Mouse (Mus musculus) forebrain, postnatal 0 days (tissue): Measurements from ENCODE around the gene Trp53bp2. TPM values are rescaled to one million over a fixed set of nuclear protein-coding genes. Genes with fewer than 3 reads are reported as not detected.

Source experiments
- ATAC-seq: fragments of 200-750 bp; cut with Nextera tagmentation; 2 replicates; pipeline ENCODE4 v1.8.0; 2017; ENCODE audit warnings: mild to moderate bottlenecking, moderate library complexity
- DNase-seq: peaks from one replicate; pipeline ENCODE4 v3.0.0-alpha.2; 2015
- H3K27ac ChIP-seq: fragments of 300-500 bp; sonication (generic); 2 replicates; pipeline ENCODE4 v1.5.1; 2014; ENCODE audit warnings: low read depth, mild to moderate bottlenecking, antibody characterized with exemption, low read length, moderate library complexity, mixed read lengths
- H3K27me3 ChIP-seq: fragments of 300-500 bp; sonication (generic); 2 replicates; pipeline ENCODE4 v1.6.1; 2014; ENCODE audit warnings: mild to moderate bottlenecking, low read length, mixed read lengths; ENCODE audit not compliant: insufficient read depth
- H3K36me3 ChIP-seq: fragments of 300-500 bp; sonication (generic); 2 replicates; pipeline ENCODE4 v1.6.1; 2014; ENCODE audit warnings: mild to moderate bottlenecking, moderate library complexity; ENCODE audit not compliant: insufficient read depth
- H3K4me1 ChIP-seq: fragments of 300-500 bp; sonication (generic); 2 replicates; pipeline ENCODE4 v1.6.1; 2014; ENCODE audit warnings: antibody characterized with exemption; ENCODE audit not compliant: insufficient read depth
- H3K4me2 ChIP-seq: fragments of 300-500 bp; sonication (generic); 2 replicates; pipeline ENCODE4 v1.6.1; 2014; ENCODE audit warnings: low read depth, mild to moderate bottlenecking, moderate library complexity
- H3K4me3 ChIP-seq: fragments of 300-500 bp; sonication (generic); 2 replicates; pipeline ENCODE4 v1.5.1; 2014; ENCODE audit warnings: low read depth, low read length, mixed read lengths
- H3K9ac ChIP-seq: fragments of 300-500 bp; sonication (generic); 2 replicates; pipeline ENCODE4 v1.6.1; 2014; ENCODE audit warnings: mild to moderate bottlenecking
- H3K9me3 ChIP-seq: fragments of 300-500 bp; sonication (generic); 2 replicates; pipeline ENCODE4 v1.6.1; 2016; ENCODE audit warnings: low read length
- CTCF ChIP-seq: sonication (generic); IDR thresholded peaks from 2 replicates; pipeline ENCODE4 v1.5.1; 2016; ENCODE audit warnings: antibody characterized with exemption, control low read depth, low read depth
- WGBS: fragments of 180-500 bp; shearing (Covaris S2); extraction: QIAGEN DNeasy Blood & Tissue Kit; methylation state at CpG from one replicate; pipeline ENCODE4 v1.1.7; 2014; 5-methylcytosine and 5-hydroxymethylcytosine counted together
- polyA plus RNA-seq: library from polyadenylated mRNA; unstranded; fragments of >200 nt; fragmentation: Nextera tagmentation; extraction: Ambion mirVana; gene quantifications from 2 replicates; pipeline ENCODE4 v1.2.1, GENCODE M21; 2015
- total RNA-seq: library from RNA; depleted of rRNA; stranded (reverse); fragments of >200 nt; gene quantifications from 2 replicates; pipeline ENCODE4 v1.2.3, GENCODE M21; 2014; rRNA removed

Gene Trp53bp2
- total and polyA plus RNA-seq, 2 experiments from 2014 or later = 13.7 to 27.3 TPM

DNA sequence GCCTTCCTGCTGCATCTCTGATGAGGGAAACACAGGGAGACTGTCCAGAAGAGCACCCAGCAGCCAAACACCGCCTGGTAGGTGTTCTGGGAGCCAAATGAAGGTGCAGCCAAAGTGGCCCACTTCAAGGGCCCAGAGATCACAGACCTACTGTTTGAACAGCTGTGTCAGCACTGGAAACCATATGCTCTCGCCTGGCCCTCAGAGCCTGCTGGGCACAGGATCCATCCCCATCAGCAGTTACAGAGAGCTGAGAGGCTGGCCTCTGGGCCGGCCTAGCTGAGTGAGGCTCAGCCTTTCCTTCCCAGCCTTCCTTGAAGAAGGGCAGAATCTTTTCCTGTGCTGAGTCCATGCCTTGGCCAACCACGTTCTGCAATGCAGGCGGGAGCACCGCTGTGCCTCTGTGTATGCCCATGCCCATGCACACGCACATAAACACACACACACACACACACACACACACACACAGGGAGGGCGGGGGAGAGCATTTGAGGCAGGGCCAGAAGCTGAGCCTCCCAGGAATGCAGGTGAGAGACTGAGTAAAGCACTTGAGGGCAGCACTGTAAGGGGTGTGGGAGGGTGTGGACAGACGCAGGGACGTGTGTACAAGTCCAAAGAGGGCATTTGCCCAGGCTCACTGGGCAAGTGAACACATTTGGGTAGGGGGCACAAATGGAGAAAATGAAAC is 100.3 kb downstream of the Trp53bp2 start:
- H3K9ac ChIP-seq = no peak overlapping the region
- H3K9me3 ChIP-seq = no peaks in the 10 kb centered on the region
- H3K4me2 ChIP-seq = no peak overlapping the region
- peaks cover 40% of the 10 kb centered on the region for H3K36me3 ChIP-seq
- no peak for TF ChIP-seq CTCF
- H3K4me3 ChIP-seq = no peak overlapping the region
- DNase-seq (no peak), ATAC-seq (no peak)
- no peaks in the 10 kb centered on the region for H3K27me3 ChIP-seq
- H3K4me1 ChIP-seq = no peaks in the 10 kb centered on the region
- no peak overlapping the region for H3K27ac ChIP-seq
- WGBS = 82% methylated on average over 10 of the region's 10 CpGs

GRCm38 (mm10) chr1:182511073-182511472 is 102.1 kb downstream of the Trp53bp2 start:
- peaks cover 34% of the 10 kb centered on the region for H3K36me3 ChIP-seq
- H3K4me2 ChIP-seq = no peak overlapping the region
- H3K4me1 ChIP-seq = 0 out of 2 replicates have a peak, but pooled peaks cover 7% of the 10 kb centered on the region
- no peak for TF ChIP-seq CTCF
- no peak for DNase-seq
- no peaks in the 10 kb centered on the region for H3K27me3 ChIP-seq
- no peak overlapping the region for H3K9ac ChIP-seq
- no peak overlapping the region for H3K27ac ChIP-seq
- no peak for ATAC-seq
- H3K9me3 ChIP-seq = no peaks in the 10 kb centered on the region
- H3K4me3 ChIP-seq = no peak overlapping the region
- WGBS = 93% methylated on average over 2 of the region's 2 CpGs

DNA sequence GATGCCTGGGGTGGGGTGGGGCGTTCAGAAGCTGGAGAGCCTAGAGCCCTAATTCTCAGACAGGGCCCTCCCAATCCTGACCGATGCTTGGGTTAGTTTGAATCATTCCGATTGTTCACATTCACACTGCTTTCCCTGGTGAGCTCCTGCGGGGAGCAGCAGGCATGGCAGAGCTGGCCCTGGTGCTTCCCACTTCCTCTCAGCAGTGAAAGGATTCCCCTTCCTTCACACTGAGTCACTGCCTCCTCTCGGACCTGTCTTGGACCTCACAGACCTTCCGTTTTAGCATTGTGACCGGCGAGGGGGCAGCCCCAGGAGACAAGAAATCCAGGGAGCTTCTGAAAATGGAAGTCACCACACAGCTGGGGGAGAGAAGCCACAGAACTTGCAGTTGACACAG is 102.8 kb downstream of the Trp53bp2 start:
- H3K27me3 ChIP-seq = no peaks in the 10 kb centered on the region
- no peak overlapping the region for H3K4me2 ChIP-seq
- no peak overlapping the region for H3K9ac ChIP-seq
- 0 out of 2 replicates have a peak, but pooled peaks cover 11% of the 10 kb centered on the region for H3K4me1 ChIP-seq
- TF ChIP-seq CTCF = no peak
- ATAC-seq = no peak
- 62% methylated on average over 8 of the region's 8 CpGs for WGBS
- DNase-seq = no peak
- no peaks in the 10 kb centered on the region for H3K9me3 ChIP-seq
- H3K27ac ChIP-seq = no peak overlapping the region
- H3K4me3 ChIP-seq = no peak overlapping the region
- H3K36me3 ChIP-seq = peaks cover 34% of the 10 kb centered on the region

Other genes starting within 250 kb of the Trp53bp2 start
- gene Vmn1r1, start 244.7 kb upstream of the Trp53bp2 start, total RNA-seq = not detected in 2 replicates
- gene Vmn1r1, start 244.7 kb upstream of the Trp53bp2 start, polyA plus RNA-seq = not detected in 2 replicates
- gene Degs1, start 126.4 kb upstream of the Trp53bp2 start, total RNA-seq = 55.5 and 62.5 TPM in 2 replicates
- 76.1 and 87.2 TPM in 2 replicates for gene Degs1, start 126.4 kb upstream of the Trp53bp2 start, polyA plus RNA-seq
- 31.9 and 33.9 TPM in 2 replicates for gene Fbxo28, start 67.5 kb upstream of the Trp53bp2 start, total RNA-seq
- gene Fbxo28, start 67.5 kb upstream of the Trp53bp2 start, polyA plus RNA-seq = 13.8 and 17.4 TPM in 2 replicates
- gene Capn2, start 108.4 kb downstream of the Trp53bp2 start, total RNA-seq = 73.6 and 76.3 TPM in 2 replicates
- gene Capn2, start 108.4 kb downstream of the Trp53bp2 start, polyA plus RNA-seq = 52.2 and 67.5 TPM in 2 replicates
- not detected in 2 replicates for gene Capn8, start 155.8 kb downstream of the Trp53bp2 start, total RNA-seq
- 0.12 TPM in 1 of 2 replicates, not detected in the other for gene Capn8, start 155.8 kb downstream of the Trp53bp2 start, polyA plus RNA-seq